Mouse (Mus musculus) gastrocnemius, postnatal 25 days (tissue): ENCODE results near the gene Spns2. TPM values are rescaled to one million over a fixed set of nuclear protein-coding genes. Genes with fewer than 3 reads are reported as not detected.

Experiments
- DNase-seq: peaks from one replicate; pipeline ENCODE4 v3.0.0; 2022
- long read RNA-seq, 2 experiments: library from polyadenylated mRNA; stranded (forward); transcript quantifications; one replicate each; pipeline ENCODE4 v2.0.0; 2021
- total RNA-seq, 2 experiments: library from RNA; stranded (reverse); gene quantifications; 1 replicate in 1 of 2; 2 replicates in 1 of 2; pipeline ENCODE4 v1.2.3; 2021

Gene Spns2
- 10 to 100 TPM; 12.4 to 16.9 TPM for total RNA-seq
- long read RNA-seq, experiment 1, transcript Spns2-201 (13 exons, 3,241 nt): major isoform, 5 of 10 reads
- long read RNA-seq, experiment 1, partial matches to known transcripts: 3 of 10 reads
- long read RNA-seq, experiment 1, other reads (novel, unspliced or antisense): 2 of 10 reads
- long read RNA-seq, experiment 2, transcript Spns2-201 (13 exons, 3,241 nt): major isoform, 7 of 14 reads
- long read RNA-seq, experiment 2, partial matches to known transcripts: 2 of 14 reads
- long read RNA-seq, experiment 2, other reads (novel, unspliced or antisense): 5 of 14 reads

DNA sequence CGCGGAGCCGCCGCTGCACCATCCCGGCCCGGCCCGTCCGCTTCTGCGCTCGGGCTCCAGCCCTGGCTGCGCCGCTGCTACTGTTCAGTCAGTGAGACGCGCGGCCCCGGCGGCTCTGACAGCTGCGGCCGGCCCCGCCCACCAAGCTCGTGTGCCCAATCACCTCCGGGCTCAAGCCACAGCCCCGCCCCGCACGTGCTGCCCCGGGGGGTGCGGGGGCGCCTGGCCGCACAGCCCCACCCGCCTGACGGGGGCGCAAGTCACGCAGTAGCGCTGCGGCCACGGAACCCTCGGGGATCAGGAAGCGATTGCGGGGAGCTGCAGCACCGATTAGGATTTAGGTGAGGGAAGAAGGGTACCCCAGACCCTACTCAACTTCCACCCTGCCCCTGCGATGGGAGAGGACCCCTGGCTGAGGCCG is at the start of gene Spns2:
Gene Spns2 (minus strand): TSS at position 24 of the 421 bp plus-strand sequence.
- DNase-seq: peak; percentile 94

DNA sequence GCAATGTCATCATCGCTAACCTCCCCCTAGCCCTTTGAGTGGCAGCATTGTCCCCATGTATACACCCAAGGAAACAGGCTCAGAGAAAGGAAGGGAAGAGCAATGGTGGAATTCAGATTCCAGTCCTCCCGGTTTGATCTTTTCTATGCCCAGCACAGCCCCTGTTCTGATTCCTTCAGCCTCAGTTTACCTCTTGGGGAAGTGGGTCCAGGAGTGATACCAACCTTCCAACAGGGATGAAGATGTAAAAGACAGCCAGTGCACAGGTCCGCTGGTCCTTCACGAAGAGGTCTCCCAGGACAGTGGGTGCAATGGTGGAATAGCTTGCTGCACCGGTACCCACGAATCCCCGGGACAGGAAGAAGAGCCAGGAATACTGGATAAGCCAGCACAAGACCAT is 49.1 kb upstream of the Spns2 start:
- no peak for DNase-seq

DNA sequence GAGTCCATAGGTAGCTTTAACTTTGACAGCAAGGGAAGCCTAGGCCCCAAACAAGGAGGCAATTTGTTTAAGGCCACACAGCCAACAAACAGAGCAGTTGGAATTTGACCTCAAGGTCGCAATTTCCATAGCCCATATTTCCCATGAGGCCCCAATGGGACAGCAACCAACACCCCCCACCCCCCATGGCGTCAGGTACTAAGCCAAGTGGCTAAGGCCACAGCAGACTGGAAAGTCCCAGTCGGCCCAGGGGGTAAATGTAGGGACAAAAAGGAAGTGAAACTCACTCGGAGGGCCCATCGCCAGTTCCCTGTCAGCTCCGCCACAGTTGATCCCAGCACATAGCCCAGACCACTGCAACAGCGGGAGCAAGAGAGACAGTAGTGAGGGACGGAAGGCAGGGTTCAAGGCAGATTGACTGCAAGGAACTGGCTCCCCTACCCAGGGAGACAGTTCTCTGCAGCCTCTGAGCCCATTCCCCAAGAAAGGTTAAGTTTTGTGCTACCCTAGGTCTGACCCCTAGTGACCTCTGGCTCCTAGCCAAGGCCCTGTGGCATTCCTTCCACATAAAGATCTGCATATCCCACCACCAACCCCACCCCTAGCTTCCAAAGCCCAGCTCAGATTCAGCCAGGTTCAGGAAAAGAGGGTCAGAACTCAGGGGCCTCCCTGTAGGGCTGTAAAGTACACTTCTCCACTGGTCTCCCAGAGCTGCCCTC is 48.5 kb upstream of the Spns2 start:
- DNase-seq: peak; percentile 28

DNA sequence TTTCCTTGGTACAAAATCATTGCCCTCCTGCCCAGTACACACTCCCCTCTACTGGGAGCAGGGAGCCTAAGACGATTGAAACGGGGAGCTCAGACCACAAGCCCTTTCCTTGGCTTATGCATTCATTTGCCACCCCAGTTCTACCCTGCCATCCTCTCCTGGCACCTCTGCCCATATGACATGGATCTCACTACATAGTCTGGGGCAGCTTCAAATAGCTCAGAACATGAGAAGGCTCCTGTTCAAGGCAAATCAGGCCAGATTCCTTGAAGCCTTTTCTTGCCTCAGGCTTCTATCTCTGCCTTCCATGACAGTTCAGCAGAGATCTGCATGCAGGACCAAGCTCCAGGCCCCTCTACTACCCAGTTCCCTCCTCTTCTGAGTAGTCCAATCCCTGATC is 47.8 kb upstream of the Spns2 start:
- DNase-seq: no peak

DNA sequence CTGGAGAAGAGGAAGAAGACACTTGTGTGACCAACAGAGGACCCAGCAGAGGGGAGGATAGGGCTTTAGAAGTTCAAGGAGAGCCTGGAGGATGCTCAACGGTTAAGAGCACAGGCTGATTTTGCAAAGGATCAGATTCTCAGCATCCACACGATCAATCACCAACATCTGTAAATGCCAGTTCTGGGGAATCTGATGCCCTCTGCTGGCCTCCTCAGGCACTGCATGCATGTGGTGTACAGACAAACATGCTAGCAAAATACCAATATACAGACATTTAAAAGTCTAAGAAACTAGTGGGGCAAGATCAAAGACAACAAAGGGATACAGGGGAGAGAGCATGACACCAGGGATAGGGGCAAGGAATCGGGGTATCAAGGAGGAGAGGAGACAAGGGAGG is 45.8 kb upstream of the Spns2 start:
- DNase-seq: no peak

DNA sequence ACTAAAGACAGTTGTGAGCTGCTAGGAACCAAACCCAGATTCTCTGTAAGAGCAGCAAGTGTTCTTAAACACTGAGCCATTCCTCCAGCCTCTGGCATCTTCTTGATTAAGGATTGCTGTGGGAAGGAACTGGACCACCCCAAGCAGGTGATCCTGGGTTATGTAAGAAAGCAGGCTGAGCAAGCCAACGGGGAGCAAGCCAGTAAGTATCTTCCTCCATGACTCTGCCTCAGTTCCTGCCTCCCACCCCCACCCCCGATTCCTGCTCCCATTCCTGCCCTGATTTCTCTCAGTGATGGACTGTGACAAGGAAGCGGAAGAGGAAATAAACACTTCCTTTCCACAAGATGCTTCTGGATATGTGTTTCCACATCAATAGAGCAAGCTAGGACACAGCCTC is 43.2 kb upstream of the Spns2 start:
- DNase-seq: no peak

DNA sequence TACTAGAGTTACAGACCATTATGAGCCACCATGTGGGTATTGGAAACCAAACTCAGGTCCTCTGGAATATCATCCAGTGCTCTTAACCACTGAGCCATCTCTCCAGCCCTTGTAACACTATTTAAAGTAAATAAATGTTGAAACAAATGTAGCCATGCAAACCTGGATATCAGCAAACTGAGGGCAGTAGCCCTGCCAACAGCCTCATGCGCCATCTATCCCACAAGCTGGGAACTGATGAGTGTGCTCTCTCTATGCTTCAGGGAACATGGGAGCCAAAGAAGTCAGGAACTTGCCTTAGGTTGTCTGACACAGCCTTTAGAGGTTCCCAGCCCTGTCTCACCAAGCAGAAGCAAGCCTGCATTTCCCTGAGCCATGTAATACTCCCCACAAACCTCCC is 41.9 kb upstream of the Spns2 start:
- no peak for DNase-seq

DNA sequence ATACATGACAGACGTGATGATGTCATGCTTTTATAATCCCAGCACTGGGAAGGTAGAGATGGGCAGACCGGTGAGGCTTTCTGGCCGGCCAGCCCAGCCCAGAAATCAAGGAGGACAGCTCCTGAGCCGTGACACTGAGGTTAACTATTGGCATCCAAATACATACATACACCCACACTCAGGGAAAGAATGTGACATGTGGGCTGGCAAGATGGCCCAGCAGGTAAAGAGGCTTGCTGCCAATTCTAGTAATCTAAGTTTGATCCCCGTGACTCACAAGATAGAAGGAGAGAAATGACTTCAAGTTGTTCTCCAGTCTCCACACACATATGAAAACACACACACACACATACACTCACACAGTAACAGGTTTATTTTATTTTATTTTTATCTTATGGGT is 41.4 kb upstream of the Spns2 start:
- no peak for DNase-seq

DNA sequence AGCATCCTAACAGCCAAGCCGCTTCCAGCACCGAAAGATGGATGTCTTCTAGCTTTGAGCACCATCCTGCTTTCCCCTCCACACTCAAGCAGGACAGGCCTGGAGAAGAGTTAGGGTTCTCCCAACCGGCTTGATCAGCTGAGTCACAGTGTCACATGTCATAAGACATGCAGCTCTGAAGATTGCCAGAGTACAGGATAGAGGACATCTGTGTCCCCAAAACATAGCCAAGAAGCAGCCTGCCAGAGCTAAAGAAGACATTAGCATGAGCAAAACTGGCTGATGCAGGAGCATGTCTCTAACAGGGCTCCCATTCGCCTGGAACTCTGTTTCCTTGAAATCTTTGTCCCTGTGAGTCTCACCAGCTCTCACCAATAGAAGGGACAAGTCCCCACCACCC is 36.5 kb upstream of the Spns2 start:
- DNase-seq: no peak

DNA sequence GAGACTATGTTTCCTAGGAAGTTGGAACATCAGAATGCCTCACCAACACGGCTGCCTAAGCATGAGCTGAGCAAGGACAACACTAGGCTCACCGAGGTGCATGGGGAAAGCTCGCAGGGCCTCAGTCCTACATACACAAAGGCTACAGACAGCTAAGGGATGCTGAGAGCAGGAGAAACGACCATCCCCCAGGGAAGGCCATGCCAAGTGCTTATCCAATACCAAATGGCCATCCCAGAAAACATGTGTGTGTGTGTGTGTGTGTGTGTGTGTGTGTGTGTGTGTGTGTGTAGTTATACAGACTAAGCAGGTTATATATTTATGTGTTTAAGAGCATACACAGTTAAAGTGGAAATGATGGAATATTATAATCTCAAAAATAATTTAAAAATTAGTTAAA is 34.0 kb upstream of the Spns2 start:
- DNase-seq: no peak

DNA sequence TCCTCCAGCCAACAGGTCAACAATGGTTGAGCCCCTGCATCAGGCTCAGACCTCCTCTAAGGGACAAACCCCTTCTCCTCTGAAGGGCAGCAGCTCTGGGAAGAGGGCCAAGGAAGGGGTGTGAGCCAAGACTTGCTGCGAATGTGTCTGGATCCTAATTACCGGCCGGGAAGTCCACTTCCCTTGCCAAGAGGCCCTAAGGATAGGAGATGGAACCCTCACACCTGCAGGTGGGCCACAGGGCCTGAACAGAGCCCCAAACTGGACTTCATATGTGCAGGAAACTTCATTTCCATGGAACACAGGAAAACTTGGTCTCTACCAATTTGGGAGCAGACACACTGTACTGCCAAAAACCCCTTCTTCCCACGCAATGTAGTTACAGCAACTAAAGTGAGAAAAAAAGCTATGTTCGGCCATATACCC is 32.9 kb upstream of the Spns2 start:
- DNase-seq: peak; percentile 62

DNA sequence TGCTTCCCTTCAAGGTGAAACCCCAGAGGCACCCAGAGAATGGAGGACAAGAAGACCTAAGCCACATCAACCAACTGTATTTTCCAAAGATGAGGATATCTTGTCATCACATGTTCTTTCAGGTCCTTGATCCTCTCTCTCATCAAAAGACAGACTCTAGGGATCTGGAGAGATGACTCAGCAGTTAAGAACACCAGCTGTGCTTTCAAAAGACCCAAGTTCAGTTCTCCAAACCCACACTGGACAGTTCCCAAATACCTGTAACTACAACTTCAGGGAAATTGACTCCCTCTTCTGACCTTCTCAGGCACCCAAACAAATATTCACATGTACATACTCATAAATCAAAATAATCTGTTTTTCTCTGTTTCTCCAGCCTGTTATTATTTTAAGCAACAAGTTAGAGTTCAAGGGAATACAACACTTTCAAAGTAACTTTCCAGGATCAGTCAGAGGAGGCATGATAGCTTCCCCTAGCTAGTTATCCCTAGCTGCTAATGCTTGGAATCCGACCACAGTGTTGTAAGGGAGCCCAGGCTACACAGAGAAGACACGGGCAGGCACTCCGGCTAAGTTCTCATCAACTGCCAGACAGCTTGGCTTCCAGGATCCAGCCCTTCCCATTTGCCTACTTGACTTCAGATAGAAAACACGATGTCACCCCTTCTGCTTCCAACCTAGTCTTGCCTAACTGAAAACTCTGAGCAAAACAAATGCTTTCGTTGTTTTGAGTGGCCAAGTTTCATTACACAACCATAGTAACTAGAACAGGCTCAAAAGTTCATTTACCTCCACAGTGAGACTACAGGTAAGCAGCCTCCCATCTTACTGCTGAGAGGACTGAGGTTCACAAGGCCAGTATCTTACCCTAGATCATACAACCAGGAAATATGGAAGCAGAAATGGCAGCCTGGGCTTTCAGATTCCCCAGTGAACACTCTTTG is 32.2 kb upstream of the Spns2 start:
- peak; percentile 79 for DNase-seq

DNA sequence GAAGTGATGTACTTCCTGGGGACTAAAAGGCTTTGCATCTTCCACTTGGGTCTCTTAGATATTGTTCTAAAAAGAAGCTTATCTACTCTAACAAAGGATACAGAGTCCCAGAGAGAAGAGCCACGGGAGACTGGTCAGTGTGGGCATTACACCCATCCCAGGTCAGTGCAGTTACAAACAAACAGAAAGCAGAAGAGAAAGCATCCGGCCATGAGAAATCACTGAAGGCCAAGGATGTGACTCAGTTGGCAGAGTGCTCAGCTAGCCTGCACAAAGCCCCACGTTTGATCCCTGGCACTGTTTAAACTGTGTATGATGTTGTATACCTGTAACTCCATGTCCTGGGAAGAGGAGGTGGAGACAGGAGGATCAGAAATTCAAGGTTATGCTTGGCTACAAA is 30.2 kb upstream of the Spns2 start:
- no peak for DNase-seq

DNA sequence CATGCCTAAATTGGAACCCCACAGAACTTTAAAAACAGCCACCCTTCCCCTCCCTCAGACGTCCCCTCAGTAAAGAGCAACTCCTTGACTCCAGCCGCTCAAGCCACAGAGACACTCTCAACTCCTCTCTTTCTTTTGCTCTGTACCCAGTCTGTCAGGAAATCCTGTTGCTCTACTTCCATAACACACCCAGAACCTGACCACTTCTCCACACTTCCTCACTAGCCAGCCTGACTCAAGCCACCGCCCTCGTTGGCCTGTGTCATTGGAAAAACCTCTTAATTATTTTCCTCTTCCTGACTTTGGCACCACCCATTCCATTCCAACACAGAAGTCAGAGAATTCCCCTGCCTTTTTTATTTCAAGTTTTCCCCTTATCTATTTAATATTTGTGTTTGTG is 29.5 kb upstream of the Spns2 start:
- no peak for DNase-seq

DNA sequence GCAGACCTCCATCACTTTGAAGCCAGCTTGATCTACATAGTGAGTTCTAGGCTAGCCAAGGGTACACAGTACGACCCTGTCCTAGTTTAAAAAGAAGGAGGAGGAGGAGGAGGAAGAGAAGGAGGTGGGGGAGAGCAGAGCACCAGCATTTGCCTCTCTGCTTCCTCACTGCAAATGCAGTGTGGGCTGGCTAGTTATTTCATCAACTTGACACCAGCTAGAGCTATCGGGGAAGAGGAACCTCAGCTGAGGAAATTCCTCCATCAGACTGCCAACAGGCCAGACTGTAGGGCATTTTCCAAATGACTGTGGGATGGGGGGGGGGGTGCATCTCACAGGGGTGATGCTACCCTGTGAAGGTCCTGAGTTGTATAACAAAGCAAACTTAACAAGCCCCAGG is 28.7 kb upstream of the Spns2 start:
- DNase-seq: no peak

DNA sequence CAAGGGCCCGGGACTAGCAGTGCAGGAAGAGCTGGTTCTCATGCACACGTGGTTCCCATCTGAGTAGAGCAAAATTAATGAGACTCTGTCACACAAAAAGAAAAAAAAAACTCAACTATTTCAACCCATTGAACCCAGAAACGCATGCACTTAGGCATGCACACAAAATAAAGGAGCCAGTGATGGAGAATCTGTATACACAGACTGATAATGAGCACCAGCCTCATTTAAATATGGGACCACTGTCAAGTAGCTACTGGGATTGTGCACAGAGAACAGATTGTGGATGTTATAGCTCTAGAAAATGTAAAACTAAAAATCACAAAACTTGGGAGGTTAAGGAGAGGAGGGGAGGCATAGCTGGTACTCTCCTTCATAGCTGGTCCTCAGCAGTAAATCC is 25.3 kb upstream of the Spns2 start:
- no peak for DNase-seq

DNA sequence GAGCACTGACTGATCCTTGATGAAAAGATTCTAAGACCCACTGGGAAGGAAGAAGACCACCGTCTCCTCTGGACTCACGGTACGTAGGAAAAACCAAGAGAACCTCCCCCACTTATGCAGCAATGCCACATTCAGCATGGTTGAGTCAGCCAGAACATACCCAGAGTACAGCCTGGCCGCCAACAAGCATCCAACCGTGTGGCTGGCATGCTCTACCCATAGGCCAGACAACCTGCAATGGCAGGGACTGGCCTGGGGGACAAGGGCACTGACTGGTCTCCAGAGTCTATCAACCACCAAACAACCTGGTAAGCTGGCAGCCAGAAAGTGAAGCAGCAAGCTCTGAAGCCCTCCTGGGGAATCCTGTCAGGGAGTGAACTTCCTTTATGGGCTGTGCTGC is 18.9 kb upstream of the Spns2 start:
- no peak for DNase-seq

DNA sequence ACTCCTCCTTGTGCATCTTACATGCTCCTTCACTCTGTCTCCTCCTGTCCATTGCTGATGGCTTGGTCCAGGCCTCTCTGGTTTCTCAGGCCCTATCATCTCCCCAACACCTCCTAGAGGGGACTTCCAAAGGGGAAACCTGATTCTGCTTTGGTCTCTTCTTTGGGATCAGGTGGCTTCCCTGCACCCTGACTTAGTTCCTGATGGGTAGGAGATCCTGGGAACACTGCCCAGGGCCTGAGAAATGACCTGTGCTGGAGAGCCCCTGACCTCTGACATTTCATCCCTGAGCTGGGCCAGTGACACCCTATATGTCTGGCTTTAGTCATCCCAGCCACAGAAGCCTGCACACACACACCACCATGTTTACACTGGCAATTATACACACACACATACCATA is 17.9 kb upstream of the Spns2 start:
- DNase-seq: peak; percentile 82

DNA sequence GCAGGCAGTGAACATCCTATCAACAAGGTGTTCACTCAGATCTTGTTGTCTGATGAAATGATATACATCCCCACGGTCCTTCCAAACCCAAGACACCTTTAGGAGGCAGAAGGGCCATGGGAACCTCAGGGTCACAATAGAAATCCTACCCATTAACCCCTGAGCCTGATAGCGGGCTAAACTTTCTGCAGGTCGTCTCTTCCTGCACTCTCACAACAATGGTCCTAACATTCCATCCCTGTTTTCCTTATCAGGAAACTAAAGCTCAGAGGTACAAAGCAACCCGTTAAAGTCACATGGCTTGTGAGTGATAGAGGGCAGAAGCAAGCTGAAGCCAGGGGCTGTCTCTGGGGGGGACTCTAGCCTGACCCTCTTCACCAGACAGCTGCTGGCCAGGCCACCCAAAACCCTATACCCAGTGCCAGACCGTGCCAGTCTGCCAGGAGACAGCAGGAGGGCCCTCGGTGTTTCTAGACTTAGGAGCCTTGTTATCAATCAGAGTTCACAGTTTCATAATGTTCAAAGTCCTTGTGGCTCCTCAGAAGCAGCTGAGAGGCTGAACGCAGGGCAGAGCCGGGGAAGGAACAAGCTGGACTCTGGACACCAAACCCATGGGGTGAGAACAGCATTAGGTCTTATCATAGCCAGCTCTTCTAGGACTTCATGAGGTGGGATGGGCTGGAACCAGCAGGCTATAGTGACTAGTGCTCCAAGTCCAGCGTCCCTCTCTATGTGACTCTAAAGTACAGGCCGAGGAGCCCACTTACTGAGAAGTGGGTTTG is 14.5 kb upstream of the Spns2 start:
- no peak for DNase-seq

DNA sequence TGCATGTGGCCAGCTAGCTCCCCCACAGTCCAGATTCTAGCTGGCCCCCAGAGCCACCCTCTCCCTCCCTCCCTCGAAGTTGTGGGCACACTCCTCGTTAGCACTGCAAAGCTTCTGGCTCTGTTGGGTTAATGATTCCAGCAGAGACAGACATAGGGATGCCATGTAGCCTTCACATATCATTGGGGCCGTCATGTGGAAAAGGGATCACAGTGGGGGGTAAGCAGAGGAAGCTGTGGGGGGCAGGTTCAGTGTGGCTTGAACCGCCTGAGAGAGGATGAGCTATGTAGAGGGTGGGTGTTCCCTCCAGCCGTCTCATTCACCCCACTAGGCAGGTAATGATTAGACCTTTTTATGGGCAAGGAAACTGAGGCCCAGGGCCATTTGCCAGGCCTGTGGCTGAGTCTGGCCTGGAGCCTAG is 13.8 kb upstream of the Spns2 start:
- peak; percentile 2 for DNase-seq

DNA sequence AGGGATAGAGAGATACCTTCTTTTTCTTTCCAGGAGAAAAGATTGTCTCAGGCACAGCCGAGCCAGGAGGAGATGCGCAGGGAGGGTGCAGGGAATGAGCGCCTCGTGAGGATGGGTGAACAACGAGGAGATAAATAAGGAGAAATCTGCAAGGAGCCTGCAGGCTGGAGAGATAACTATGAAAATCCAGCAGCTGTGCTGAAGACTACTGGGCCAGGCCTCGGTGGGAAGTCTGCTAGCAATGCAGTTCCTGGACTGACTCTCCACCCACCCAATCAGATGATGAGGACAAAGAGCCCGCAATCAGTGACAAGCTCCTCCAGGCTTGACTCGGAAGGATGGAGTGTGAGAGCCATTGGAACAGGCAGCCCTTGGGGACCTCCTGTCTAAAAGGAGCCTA is 12.5 kb upstream of the Spns2 start:
- DNase-seq: peak; percentile 3

DNA sequence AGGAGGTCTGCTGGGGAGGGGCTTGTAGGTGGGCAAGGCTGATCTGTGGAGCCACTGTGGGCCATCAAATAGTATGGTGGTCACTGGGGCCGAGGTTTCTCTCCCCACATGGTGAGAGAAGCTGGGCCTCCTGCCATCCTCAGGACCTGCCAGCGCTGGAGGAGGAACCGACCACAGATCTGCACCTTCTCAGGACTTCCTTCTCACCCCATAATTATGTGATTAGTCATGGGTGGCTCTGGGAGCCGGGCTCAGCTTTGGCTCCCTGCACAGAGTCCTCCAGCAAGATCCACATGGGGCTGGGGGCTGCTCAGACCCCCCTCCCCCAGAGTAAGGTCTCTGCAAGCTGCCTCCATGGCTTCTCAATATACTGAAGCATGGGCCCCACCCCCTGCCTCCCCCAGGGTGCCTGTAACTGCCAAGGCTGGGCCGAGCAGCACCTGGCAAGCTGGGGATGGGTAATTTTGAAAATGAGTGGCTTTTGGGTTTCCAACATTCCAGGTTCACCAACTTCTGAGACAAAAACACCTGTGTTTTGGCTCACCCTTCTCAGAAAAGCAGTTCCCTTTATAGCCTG is 11.8 kb upstream of the Spns2 start:
- DNase-seq: no peak
